Mouse (Mus musculus): ENCODE measurements around the gene Pax1. TPM values are rescaled to one million over a fixed set of nuclear protein-coding genes. Genes with fewer than 3 reads are reported as not detected.

Pax1 gene
- 0.39 and 3.6 TPM in 2 replicates for polyA plus RNA-seq (2012; rRNA removed)

GRCm38 (mm10) chr2:147361581-147361980, at the start of gene Pax1:
Gene Pax1, plus strand, starts transcription at chr2:147361925.

Other genes starting within 250 kb of the Pax1 start
- 6.3 and 7.1 TPM in 2 replicates for gene Nkx2-2, start 167.7 kb upstream of the Pax1 start, polyA plus RNA-seq (2012; rRNA removed)

Data from central nervous system, embryonic 14 days (tissue).